Mouse (Mus musculus) B cell, adult (primary cell): ENCODE measurements around the gene Pccb. TPM values are rescaled to one million over a fixed set of nuclear protein-coding genes. Genes with fewer than 3 reads are reported as not detected.

Source experiments
- total RNA-seq: library from RNA; stranded (reverse); gene quantifications from 4 replicates; pipeline ENCODE4 v1.2.4, GENCODE M21; 2023; ENCODE audit not compliant: inconsistent age

Pccb gene
- total RNA-seq, result 9.9 to 16.3 TPM (median 12.1 TPM) in 4 replicates

DNA sequence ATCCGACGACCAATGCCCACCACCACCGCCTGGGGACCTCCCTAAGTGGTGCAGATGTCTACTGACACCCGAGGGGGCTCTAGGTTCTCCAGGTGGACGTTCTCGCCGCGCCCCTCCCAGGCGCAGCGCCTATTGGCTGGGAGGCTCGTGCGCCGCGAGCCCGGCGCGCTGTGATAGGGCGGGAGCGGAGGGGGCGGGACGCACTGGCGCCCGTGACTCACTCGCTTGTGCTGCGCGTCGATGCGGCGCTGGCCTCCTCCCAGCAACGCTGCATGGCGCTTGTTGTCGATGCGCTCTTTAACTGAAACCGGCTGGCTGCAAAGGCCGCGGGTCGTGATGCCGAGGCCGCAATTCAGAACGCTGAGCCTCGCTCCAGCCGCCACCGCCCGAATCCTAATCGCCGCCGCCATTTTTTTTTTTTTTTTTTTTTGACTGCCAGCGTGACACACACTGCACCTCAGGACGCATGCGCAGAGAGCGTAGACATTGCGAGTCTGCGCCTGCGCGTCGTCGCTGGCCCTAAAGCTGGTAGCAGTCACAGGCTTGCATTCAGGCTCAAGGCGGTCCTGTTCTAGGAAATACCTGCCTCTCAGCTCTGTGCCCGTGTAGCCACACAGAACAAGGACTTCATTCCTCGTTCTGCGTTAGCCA, at the start of gene Pccb:
TSS of gene Pccb (minus strand) at position 451 of the 651 bp plus-strand sequence.

GRCm38 (mm10) chr9:101073987-101074331, 39.3 kb upstream of the Pccb start, which contains the start of gene Msl2:
Gene Msl2, plus strand, starts transcription at chr9:101074101.

Other genes starting within 250 kb of the Pccb start
- gene Msl2, start 39.2 kb upstream of the Pccb start, total RNA-seq, result 127 to 134 TPM (median 129 TPM) in 4 replicates
- 2.4 to 3.2 TPM (median 2.8 TPM) in 4 replicates for gene Ppp2r3a, start 216.9 kb upstream of the Pccb start, total RNA-seq